Mouse (Mus musculus) kidney, postnatal 36 days (tissue): ENCODE results near the gene Cplane1.

Experiments used
- DNase-seq, 2 experiments: peaks; one replicate each; pipeline ENCODE4 v3.0.0; 2021 to 2022; ENCODE audit warnings: mixed read lengths in 2 of 2

The Cplane1 gene

DNA sequence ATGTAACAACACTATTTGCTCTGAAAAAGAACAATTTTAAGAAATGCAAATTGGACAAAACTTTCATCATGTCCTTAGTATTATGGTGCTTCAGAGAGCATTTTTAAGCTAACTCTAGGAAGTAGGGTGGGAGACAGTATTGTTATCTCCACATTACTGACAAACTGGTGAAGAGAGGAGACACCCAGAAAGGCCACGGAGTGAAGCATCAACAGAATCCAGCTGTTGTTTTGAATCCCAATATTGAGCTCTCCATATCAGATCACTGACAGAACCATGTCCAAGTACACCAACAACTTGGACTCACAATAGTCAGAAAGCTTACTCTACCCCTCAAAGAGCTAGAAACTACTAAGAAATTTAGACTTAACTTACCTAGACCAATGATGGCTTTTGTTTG lies 136.6 kb downstream of the Cplane1 start:
- DNase-seq, result no peak

DNA sequence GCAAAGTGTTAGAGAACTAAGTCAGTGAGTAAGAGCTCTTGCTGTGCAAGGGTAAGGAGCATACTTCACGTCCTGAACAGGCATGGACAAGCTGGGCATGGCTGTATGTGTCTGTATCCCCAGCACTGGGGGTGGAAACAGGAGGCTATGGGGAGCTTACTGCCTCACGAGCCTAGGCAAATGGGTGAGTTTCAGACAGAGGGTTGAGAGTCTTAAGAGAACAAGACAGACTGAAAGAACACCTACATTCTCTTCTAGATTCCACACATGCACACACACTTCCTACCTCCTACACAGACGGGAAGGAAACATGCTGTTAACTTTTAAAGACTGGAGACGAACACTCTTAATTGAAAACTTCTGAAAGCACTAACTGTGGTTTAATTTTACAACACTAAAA lies 148.5 kb downstream of the Cplane1 start:
- DNase-seq, result no peak

- DNase-seq, result no peak
These were observed 150.3 kb downstream of the Cplane1 start for GRCm38 (mm10) chr15:8319191-8319590.
